Mouse (Mus musculus) hindbrain, embryonic 12.5 days (tissue): Measurements from ENCODE around the gene Anapc1. TPM values are rescaled to one million over a fixed set of nuclear protein-coding genes. Genes with fewer than 3 reads are reported as not detected.
"Not testable (repeated sequence)": the region's sequence is repeated elsewhere in the genome, so short reads cannot be mapped to it uniquely, and the experiment has no call there.

Experiments
- ATAC-seq: fragments of 200-750 bp; cut with Nextera tagmentation; 2 replicates; pipeline ENCODE4 v1.8.0; 2017; ENCODE audit warnings: moderate TSS enrichment; ENCODE audit not compliant: low FRiP score
- H3K27ac ChIP-seq: fragments of 300-500 bp; sonication (generic); 2 replicates; pipeline ENCODE4 v1.5.1; 2016; ENCODE audit warnings: mild to moderate bottlenecking
- H3K27me3 ChIP-seq: fragments of 300-500 bp; sonication (generic); 2 replicates; pipeline ENCODE4 v1.6.1; 2016; ENCODE audit warnings: mild to moderate bottlenecking
- H3K36me3 ChIP-seq: fragments of 300-500 bp; sonication (generic); 2 replicates; pipeline ENCODE4 v1.6.1; 2016; ENCODE audit warnings: mild to moderate bottlenecking
- H3K4me1 ChIP-seq: fragments of 300-500 bp; sonication (generic); 2 replicates; pipeline ENCODE4 v1.6.1; 2016
- H3K4me2 ChIP-seq: fragments of 300-500 bp; sonication (generic); replicated peaks from 2 replicates; pipeline ENCODE4 v1.6.1; 2016; ENCODE audit warnings: mild to moderate bottlenecking
- H3K4me3 ChIP-seq: fragments of 300-500 bp; sonication (generic); 2 replicates; pipeline ENCODE4 v1.5.1; 2016; ENCODE audit warnings: mild to moderate bottlenecking
- H3K9ac ChIP-seq: fragments of 300-500 bp; sonication (generic); 2 replicates; pipeline ENCODE4 v1.6.1; 2016; ENCODE audit warnings: mild to moderate bottlenecking, moderate library complexity
- H3K9me3 ChIP-seq: fragments of 300-500 bp; sonication (generic); replicated peaks from 2 replicates; pipeline ENCODE4 v1.6.1; 2016; ENCODE audit warnings: mild to moderate bottlenecking
- WGBS: fragments of 180-500 bp; shearing (Covaris S2); methylation state at CpG from one replicate; pipeline ENCODE4 v1.1.7; 2016; 5-methylcytosine and 5-hydroxymethylcytosine counted together
- polyA plus RNA-seq: library from polyadenylated mRNA; unstranded; fragments of >200 nt; fragmentation: Nextera tagmentation; extraction: Ambion mirVana; gene quantifications from 2 replicates; pipeline ENCODE4 v1.2.1, GENCODE M21; 2016

The Anapc1 gene
- polyA plus RNA-seq, 1 experiment from 2014 or later, result 79.1 TPM

- H3K4me3 ChIP-seq, result no peak overlapping the region
- no peak overlapping the region for H3K9ac ChIP-seq
- peaks cover 16% of the 10 kb centered on the region for H3K27me3 ChIP-seq
- peaks cover 19% of the 10 kb centered on the region for H3K4me1 ChIP-seq
- H3K4me2 ChIP-seq, result no peak overlapping the region
- H3K9me3 ChIP-seq, result no peaks in the 10 kb centered on the region
- H3K36me3 ChIP-seq, result no peaks in the 10 kb centered on the region
- ATAC-seq, result no peak
- H3K27ac ChIP-seq, result no peak overlapping the region
Measured at GRCm38 (mm10) chr2:128694548-128694947, 7.4 kb upstream of the Anapc1 start.

- H3K27ac ChIP-seq, H3K9me3 ChIP-seq, H3K4me3 ChIP-seq, H3K27me3 ChIP-seq, ATAC-seq, H3K9ac ChIP-seq, H3K36me3 ChIP-seq, H3K4me2 ChIP-seq: not testable (repeated sequence)
- whole genome bisulfite sequencing, result 96% methylated on average over 3 of the region's 3 CpGs
- peaks cover 11% of the 10 kb centered on the region for H3K4me1 ChIP-seq
Measured at GRCm38 (mm10) chr2:128693828-128694227, 6.6 kb upstream of the Anapc1 start.

- ATAC-seq, result no peak
- 82% methylated on average over 4 of the region's 4 CpGs for WGBS
- H3K9ac ChIP-seq, result no peak overlapping the region
Measured at GRCm38 (mm10) chr2:128693236-128693635, 6.0 kb upstream of the Anapc1 start.

GRCm38 (mm10) chr2:128692771-128693170 is 5.6 kb upstream of the Anapc1 start:
- Histone ChIP-seq H3K4me2 (no peak overlapping the region), H3K4me1 (peaks cover 7% of the 10 kb centered on the region; the same call in 1 of the 2 replicates), H3K9me3 (no peaks in the 10 kb centered on the region), H3K36me3 (no peaks in the 10 kb centered on the region), H3K4me3 (no peak overlapping the region), H3K9ac (no peak overlapping the region), H3K27ac (no peak overlapping the region), H3K27me3 (0 out of 2 replicates have a peak, but pooled peaks cover 4% of the 10 kb centered on the region)
- WGBS, result 88% methylated on average over 10 of the region's 10 CpGs
- ATAC-seq, result no peak

More at GRCm38 (mm10) chr2:128693236-128693635, 6.0 kb upstream of the Anapc1 start:
- Histone ChIP-seq H3K4me2 (no peak overlapping the region), H3K4me3 (no peak overlapping the region), H3K9me3 (no peaks in the 10 kb centered on the region), H3K27me3 (0 out of 2 replicates have a peak, but pooled peaks cover 4% of the 10 kb centered on the region), H3K4me1 (peaks cover 5% of the 10 kb centered on the region; the same call in 1 of the 2 replicates), H3K36me3 (no peaks in the 10 kb centered on the region), H3K27ac (no peak overlapping the region)

- H3K27me3 ChIP-seq, result 0 out of 2 replicates have a peak, but pooled peaks cover 4% of the 10 kb centered on the region
- peaks cover 4% of the 10 kb centered on the region; the same call in 1 of the 2 replicates for H3K4me1 ChIP-seq
- H3K9ac ChIP-seq, result no peak overlapping the region
- WGBS, result 84% methylated on average over 14 of the region's 14 CpGs
- ATAC-seq, result no peak
- H3K4me3 ChIP-seq, result no peak overlapping the region
- H3K27ac ChIP-seq, result no peak overlapping the region
- H3K36me3 ChIP-seq, result no peaks in the 10 kb centered on the region
- H3K4me2 ChIP-seq, result no peak overlapping the region
- H3K9me3 ChIP-seq, result no peaks in the 10 kb centered on the region
Measured at GRCm38 (mm10) chr2:128692336-128692735, 5.1 kb upstream of the Anapc1 start.

GRCm38 (mm10) chr2:128687558-128688120 is 448 bp upstream of the Anapc1 start:
- H3K27me3 ChIP-seq, result 0 out of 2 replicates have a peak, but pooled peaks cover 4% of the 10 kb centered on the region
- H3K4me3 ChIP-seq, result peak overlapping the region; percentile 95
- H3K4me2 ChIP-seq, result peak overlapping the region; percentile 67
- ATAC-seq, result peak; percentile 84
- H3K9ac ChIP-seq, result peak overlapping the region; percentile 93; the same call in 1 of the 2 replicates
- peaks cover 13% of the 10 kb centered on the region for H3K36me3 ChIP-seq
- H3K4me1 ChIP-seq, result peaks cover 13% of the 10 kb centered on the region
- WGBS, result 45% methylated on average over 10 of the region's 10 CpGs
- peak overlapping the region; percentile 81 for H3K27ac ChIP-seq
- H3K9me3 ChIP-seq, result no peaks in the 10 kb centered on the region

- Histone ChIP-seq H3K9me3 (no peaks in the 10 kb centered on the region), H3K9ac (no peak overlapping the region), H3K27me3 (no peaks in the 10 kb centered on the region), H3K36me3 (peaks cover 59% of the 10 kb centered on the region), H3K4me2 (no peak overlapping the region), H3K27ac (no peak overlapping the region), H3K4me3 (no peak overlapping the region), H3K4me1 (peaks cover under 1% of the 10 kb centered on the region; the same call in 1 of the 2 replicates)
- WGBS, result 87% methylated on average over 4 of the region's 4 CpGs
- ATAC-seq, result no peak
Measured at GRCm38 (mm10) chr2:128680661-128681060, 6.5 kb downstream of the Anapc1 start.

GRCm38 (mm10) chr2:128620578-128620977 is 66.6 kb downstream of the Anapc1 start:
- Histone ChIP-seq H3K9ac (no peak overlapping the region), H3K27me3 (no peaks in the 10 kb centered on the region), H3K4me1 (no peaks in the 10 kb centered on the region), H3K4me2 (no peak overlapping the region), H3K9me3 (no peaks in the 10 kb centered on the region), H3K4me3 (no peak overlapping the region), H3K27ac (no peak overlapping the region), H3K36me3 (peaks cover 85% of the 10 kb centered on the region)
- no peak for ATAC-seq
- 90% methylated on average over 1 of the region's 1 CpGs for WGBS

- ATAC-seq, result no peak
- H3K36me3 ChIP-seq, result peaks cover 89% of the 10 kb centered on the region
- no peaks in the 10 kb centered on the region for H3K4me1 ChIP-seq
- H3K27ac ChIP-seq, result no peak overlapping the region
- no peaks in the 10 kb centered on the region for H3K9me3 ChIP-seq
- no peak overlapping the region for H3K9ac ChIP-seq
- no peaks in the 10 kb centered on the region for H3K27me3 ChIP-seq
- WGBS, result 95% methylated on average over 4 of the region's 4 CpGs
- H3K4me3 ChIP-seq, result no peak overlapping the region
- no peak overlapping the region for H3K4me2 ChIP-seq
Measured at GRCm38 (mm10) chr2:128615366-128615765, 71.8 kb downstream of the Anapc1 start.

GRCm38 (mm10) chr2:128613365-128613764 is 73.8 kb downstream of the Anapc1 start:
- no peak for ATAC-seq
- H3K27me3 ChIP-seq, result no peaks in the 10 kb centered on the region
- H3K9ac ChIP-seq, result no peak overlapping the region
- H3K27ac ChIP-seq, result no peak overlapping the region
- 85% methylated on average over 5 of the region's 5 CpGs for WGBS
- H3K9me3 ChIP-seq, result no peaks in the 10 kb centered on the region
- no peak overlapping the region for H3K4me3 ChIP-seq
- H3K36me3 ChIP-seq, result peaks cover 76% of the 10 kb centered on the region
- H3K4me2 ChIP-seq, result no peak overlapping the region
- no peaks in the 10 kb centered on the region for H3K4me1 ChIP-seq

GRCm38 (mm10) chr2:128612275-128612674 is 74.9 kb downstream of the Anapc1 start:
- peaks cover 65% of the 10 kb centered on the region for H3K36me3 ChIP-seq
- WGBS, result 91% methylated on average over 7 of the region's 7 CpGs

GRCm38 (mm10) chr2:128611178-128611577 is 76.0 kb downstream of the Anapc1 start:
- Histone ChIP-seq H3K4me2 (no peak overlapping the region), H3K9ac (no peak overlapping the region), H3K9me3 (0 out of 2 replicates have a peak, but pooled peaks cover 5% of the 10 kb centered on the region), H3K36me3 (peaks cover 56% of the 10 kb centered on the region), H3K27me3 (no peaks in the 10 kb centered on the region), H3K4me1 (no peaks in the 10 kb centered on the region), H3K27ac (no peak overlapping the region), H3K4me3 (no peak overlapping the region)
- no peak for ATAC-seq
- WGBS, result 97% methylated on average over 8 of the region's 8 CpGs

More at GRCm38 (mm10) chr2:128612275-128612674, 74.9 kb downstream of the Anapc1 start:
- ATAC-seq, result no peak
- Histone ChIP-seq H3K4me2 (no peak overlapping the region), H3K4me3 (no peak overlapping the region), H3K9me3 (no peaks in the 10 kb centered on the region), H3K27me3 (no peaks in the 10 kb centered on the region), H3K4me1 (no peaks in the 10 kb centered on the region), H3K27ac (no peak overlapping the region), H3K9ac (no peak overlapping the region)

GRCm38 (mm10) chr2:128609286-128609685 is 77.9 kb downstream of the Anapc1 start:
- no peaks in the 10 kb centered on the region for H3K4me1 ChIP-seq
- no peak overlapping the region for H3K9ac ChIP-seq
- no peak overlapping the region for H3K27ac ChIP-seq
- H3K36me3 ChIP-seq, result peaks cover 41% of the 10 kb centered on the region
- peaks cover 12% of the 10 kb centered on the region; the same call in 1 of the 2 replicates for H3K9me3 ChIP-seq
- no peak for ATAC-seq
- no peak overlapping the region for H3K4me3 ChIP-seq
- H3K4me2 ChIP-seq, result no peak overlapping the region
- H3K27me3 ChIP-seq, result no peaks in the 10 kb centered on the region
- 81% methylated on average over 5 of the region's 5 CpGs for whole genome bisulfite sequencing
